Mouse (Mus musculus) left cerebral cortex, adult 2 months (tissue): ENCODE measurements around the gene Tmem217. TPM values are rescaled to one million over a fixed set of nuclear protein-coding genes. Genes with fewer than 3 reads are reported as not detected.
"Not testable (repeated sequence)": the region's sequence is repeated elsewhere in the genome, so short reads cannot be mapped to it uniquely, and the experiment has no call there.

Experiments used
- DNase-seq, 2 experiments: peaks; one replicate each; pipeline ENCODE4 v3.0.0; 2021 to 2022; ENCODE audit warnings: low spot score in 2 of 2, mixed read lengths in 1 of 2; ENCODE audit errors: extremely low spot score in 1 of 2
- H3K27ac ChIP-seq: fragments of 200-600 bp; 2 replicates; pipeline ENCODE4 v1.8.1; 2022
- H3K4me3 ChIP-seq: fragments of 200-600 bp; 2 replicates; pipeline ENCODE4 v1.8.1; 2022
- CTCF ChIP-seq: fragments of 200-600 bp; IDR thresholded peaks from 2 replicates; pipeline ENCODE4 v1.8.1; 2022; ENCODE audit warnings: antibody characterized with exemption, mild to moderate bottlenecking, moderate library complexity
- intact Hi-C: fragments of 180-260 bp; cut with DNase I; formaldehyde crosslinking; loops from one replicate; pipeline ENCODE4 v1.15.1; 2025
- total RNA-seq, 2 experiments: library from RNA; stranded (reverse); gene quantifications; 2 replicates each; pipeline ENCODE4 v1.2.3; 2021

Gene Tmem217
- total RNA-seq, 2 experiments from 2014 or later: not detected

DNA sequence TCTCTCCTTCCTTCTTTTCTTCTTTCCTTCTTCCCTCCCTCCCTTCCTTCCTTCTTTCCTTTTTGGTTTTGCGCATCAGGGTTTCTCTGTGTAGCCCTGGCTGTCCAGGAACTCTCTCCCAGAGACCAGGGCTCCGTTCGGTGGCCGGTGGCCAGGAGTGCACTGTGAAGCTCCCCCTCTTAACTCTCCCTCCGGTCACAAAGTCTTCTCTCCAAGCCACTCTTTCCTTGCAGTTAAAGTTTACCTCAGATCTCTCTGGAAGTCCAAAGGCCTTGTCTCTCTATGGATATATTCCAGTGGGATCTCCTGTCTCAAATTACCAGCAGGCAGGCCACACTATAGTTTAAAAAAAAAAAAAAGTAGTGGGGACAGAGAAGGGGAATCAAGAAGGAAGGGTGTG is 6.9 kb downstream of the Tmem217 start:
- no peak for DNase-seq
- Histone ChIP-seq H3K4me3 (no peak overlapping the region), H3K27ac (no peak overlapping the region)
- intact Hi-C loops: no loop called here
- no peak for TF ChIP-seq CTCF

- intact Hi-C loops: no loop called here
- DNase-seq: no peak
- Histone ChIP-seq H3K27ac (no peak overlapping the region), H3K4me3 (no peak overlapping the region)
- TF ChIP-seq CTCF: no peak; the same call in 1 of the 2 replicates
Measured at GRCm38 (mm10) chr17:29544064-29544463, 8.1 kb downstream of the Tmem217 start.

DNA sequence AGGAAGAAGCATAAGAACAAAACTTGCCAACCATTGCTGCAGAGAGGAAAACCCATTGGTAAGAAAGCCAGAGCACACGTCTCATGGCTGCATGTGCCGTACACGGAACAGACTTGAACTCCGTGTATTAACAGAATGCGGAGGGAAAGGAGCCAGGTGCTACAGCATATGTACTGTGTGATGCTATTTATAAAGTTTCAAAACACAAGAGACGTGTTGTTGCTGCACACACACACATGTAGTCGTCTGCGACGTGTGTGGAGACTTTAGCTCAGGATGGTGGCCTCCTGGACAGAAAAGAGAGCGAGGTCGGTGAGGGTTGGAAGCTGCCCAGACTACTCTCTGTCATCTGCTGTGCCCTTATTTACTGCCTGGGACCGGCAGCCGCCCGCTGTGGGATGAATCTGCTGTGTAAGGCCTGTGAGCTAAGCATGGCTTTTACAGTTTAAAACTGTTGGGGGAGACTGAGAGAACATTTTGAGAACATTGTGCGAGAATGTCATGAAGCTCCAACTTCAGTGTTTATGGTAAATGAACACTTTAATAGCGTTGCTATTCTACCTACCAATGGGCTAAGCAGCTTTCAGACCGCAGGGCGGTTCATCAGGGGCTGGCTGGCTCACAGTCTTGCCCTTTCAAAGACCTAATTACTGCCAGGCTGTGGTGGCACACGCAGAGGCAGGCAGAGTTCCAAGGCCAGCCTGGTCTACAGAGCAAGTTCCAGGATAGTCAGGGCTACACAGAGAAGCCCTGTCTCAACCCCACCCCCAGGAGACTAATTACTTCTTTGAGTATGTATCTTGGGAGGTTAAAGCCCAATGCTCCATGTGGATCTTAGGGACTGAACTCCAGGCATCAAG is 9.1 kb downstream of the Tmem217 start:
- Histone ChIP-seq H3K4me3 (no peak overlapping the region), H3K27ac (no peak overlapping the region)
- TF ChIP-seq CTCF: no peak
- no peak for DNase-seq
- intact Hi-C loops: no loop called here

DNA sequence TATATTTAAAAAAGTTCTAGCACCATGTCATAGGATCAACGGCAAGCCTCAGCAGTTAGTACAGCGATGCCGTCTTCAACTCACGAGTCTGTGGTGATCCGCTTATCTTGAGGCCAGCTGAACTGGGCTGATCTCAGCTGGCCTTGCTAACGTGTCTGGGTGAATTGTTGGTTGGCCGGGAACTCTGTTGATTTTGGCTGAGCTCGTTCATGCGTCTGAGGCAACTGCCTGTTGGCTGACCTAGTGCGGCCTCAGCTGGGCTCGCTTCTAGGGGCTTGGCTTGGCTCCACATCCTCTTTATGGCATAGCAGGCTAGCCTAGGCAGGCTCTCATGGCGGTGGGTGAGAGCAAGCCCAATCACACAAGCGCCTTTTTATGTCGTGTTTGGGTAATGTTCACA is 10.8 kb downstream of the Tmem217 start:
- no peak overlapping the region for H3K4me3 ChIP-seq
- DNase-seq: no peak
- intact Hi-C loops: no loop called here
- no peak overlapping the region for H3K27ac ChIP-seq
- no peak for TF ChIP-seq CTCF

- H3K4me3 ChIP-seq: no peak overlapping the region
- intact Hi-C loops: no loop called here
- DNase-seq: no peak
- TF ChIP-seq CTCF: no peak
- H3K27ac ChIP-seq: no peak overlapping the region
Measured at GRCm38 (mm10) chr17:29540426-29540825, 11.8 kb downstream of the Tmem217 start.

- Histone ChIP-seq H3K4me3 (no peak overlapping the region), H3K27ac (no peak overlapping the region)
- TF ChIP-seq CTCF: no peak
- no peak for DNase-seq
- intact Hi-C loops: no loop called here
Measured at GRCm38 (mm10) chr17:29533866-29534265, 18.3 kb downstream of the Tmem217 start.

GRCm38 (mm10) chr17:29531757-29532384 is 20.3 kb downstream of the Tmem217 start:
- H3K4me3 ChIP-seq: no peak overlapping the region
- no peak for TF ChIP-seq CTCF
- no peak for DNase-seq
- no peak overlapping the region for H3K27ac ChIP-seq
- intact Hi-C loops: no loop called here

DNA sequence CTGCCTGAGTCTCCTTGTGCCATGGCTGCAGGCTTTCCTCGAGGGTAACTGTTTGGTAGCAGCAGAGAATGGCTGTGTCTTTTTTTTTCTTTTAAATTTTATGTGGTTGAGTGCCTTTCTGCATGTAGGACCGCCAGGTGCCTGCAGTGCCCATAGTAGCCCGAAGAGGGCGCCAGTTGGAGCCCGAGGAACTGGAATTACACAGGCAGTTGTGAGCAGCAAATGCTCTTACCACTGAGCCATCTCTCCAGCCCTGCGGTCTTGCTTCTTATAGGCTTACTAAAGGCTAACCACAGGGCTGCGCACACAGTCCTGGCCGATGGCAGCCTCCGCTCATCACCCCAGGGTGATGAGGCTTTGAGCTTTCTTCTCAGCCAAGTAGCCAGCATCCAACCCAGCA is 20.9 kb downstream of the Tmem217 start:
- no peak overlapping the region for H3K4me3 ChIP-seq
- no peak overlapping the region for H3K27ac ChIP-seq
- intact Hi-C loops: no loop called here
- DNase-seq: no peak
- no peak for TF ChIP-seq CTCF

GRCm38 (mm10) chr17:29530508-29530907 is 21.7 kb downstream of the Tmem217 start:
- intact Hi-C loops: no loop called here
- no peak for TF ChIP-seq CTCF
- no peak for DNase-seq

DNA sequence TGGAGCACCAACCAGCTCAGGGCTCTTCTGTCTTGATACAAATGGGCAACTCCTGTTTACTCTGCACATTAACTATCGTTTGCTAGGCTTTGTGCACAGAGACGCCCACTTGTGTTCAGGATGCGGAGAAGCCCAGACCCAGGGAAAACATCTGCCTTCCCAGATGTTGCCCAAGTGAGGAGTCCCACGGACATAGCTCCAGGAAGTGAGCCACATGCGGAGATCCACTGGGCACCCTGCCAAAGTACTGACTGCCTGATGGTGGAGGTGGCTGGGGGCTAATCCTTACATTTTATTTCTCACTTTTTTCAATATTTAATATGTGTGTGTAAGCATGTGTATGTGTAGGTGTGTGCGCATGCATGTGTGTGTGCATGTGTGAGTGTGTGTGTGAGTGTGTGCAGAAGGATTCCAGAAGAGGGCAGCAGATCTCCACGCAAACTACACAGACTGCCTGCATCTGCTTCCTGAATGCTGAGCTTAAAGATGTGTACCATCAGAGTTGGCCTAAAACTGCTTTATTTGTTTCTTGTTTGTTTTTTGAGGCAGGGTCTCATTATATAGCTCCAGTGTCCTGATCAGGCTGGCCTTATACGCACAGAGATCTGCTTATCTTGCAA is 23.5 kb downstream of the Tmem217 start:
- intact Hi-C loops: no loop called here
- TF ChIP-seq CTCF: no peak; the same call in 1 of the 2 replicates
- Histone ChIP-seq H3K27ac (no peak overlapping the region), H3K4me3 (no peak overlapping the region)
- no peak for DNase-seq

More at GRCm38 (mm10) chr17:29530508-29530907, 21.7 kb downstream of the Tmem217 start:
- no peak overlapping the region for H3K27ac ChIP-seq
- H3K4me3 ChIP-seq: no peak overlapping the region

DNA sequence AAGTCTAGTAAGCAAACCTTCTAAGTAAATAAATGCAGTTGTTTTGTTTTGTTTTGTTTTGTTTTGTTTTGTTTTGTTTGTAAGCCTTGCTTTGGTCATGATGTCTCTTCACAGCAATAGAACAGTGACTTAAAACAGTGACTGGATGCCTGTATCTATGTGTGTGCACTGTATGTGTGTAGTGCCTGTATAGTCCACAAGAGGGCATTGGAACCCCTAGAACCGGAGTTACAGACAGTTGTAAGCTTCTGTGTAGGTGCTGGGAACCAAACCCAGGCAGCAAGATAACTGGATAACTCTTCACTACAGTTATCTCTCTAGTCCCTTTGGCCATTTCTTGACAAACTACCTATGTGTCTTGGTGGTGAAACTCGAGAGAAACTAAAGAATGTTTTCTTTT is 26.6 kb downstream of the Tmem217 start:
- H3K27ac ChIP-seq: no peak overlapping the region
- no peak for DNase-seq
- no peak for TF ChIP-seq CTCF
- intact Hi-C loops: no loop called here
- H3K4me3 ChIP-seq: no peak overlapping the region

DNA sequence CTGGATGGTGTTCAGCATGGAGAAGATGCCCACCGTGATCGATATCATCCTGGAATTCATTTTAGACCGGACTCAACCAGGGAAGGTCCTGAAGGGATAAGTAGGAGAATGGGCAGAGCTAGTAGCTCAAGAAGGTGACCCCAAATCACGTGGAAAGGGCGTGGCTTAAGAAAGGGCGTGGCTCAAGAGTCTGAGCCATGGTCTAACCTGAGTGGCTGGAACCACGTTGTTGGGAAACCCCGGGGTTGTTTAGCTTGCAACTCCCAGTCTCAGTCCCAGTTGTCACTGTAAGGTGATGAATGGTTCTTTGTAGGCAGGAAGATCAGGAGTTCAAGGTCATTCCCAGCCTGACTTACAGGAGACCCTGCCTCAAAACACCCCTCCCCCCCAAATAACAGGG is 32.5 kb downstream of the Tmem217 start:
- intact Hi-C loops: no loop called here
- DNase-seq: no peak
- no peak overlapping the region for H3K27ac ChIP-seq
- no peak for TF ChIP-seq CTCF
- no peak overlapping the region for H3K4me3 ChIP-seq

DNA sequence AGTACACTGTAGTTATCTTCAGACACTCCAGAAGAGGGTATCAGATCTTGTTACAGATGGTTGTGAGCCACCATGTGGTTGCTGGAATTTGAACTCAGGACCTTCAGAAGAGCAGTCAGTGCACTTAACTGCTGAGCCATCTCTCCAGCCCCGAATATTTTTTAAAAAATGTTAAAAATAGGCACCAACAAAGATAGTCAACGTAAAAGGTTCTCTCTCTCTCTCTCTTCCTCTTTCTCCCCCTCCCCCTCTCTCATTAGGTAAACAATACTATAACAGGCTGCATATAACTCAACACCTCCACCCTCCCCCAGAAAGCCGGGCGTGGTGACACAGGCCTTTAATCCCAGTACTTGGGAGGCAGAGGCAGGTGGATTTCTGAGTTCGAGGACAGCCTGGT is 33.5 kb downstream of the Tmem217 start:
- intact Hi-C loops, H3K4me3 ChIP-seq, DNase-seq, H3K27ac ChIP-seq: not testable (repeated sequence)
